In genomic region chr11:94136656-94137055, GRCm38 (mm10) we compare ENCODE assay signal across 12 mouse cellular contexts.
DNase-seq lines count a peak whose midpoint lies in the region; ATAC-seq lines count a peak whose summit lies in the region.
"Had no signal": no experiment of that assay in that cellular context is flagged by ENCODE, and none has a peak within 500 bp of the region (broad histone marks: within the 10 kb centered on the region; RNA-seq: fewer than 3 reads in every experiment).

No protein-coding gene starts in this region.

- intact Hi-C loops in gastrocnemius, postnatal 36 days (cut with DNase I): no loop called here

- no peak overlapping the region for H3K4me2 ChIP-seq in limb, embryonic 15.5 days
- H3K4me2 ChIP-seq: embryonic facial prominence, embryonic 13.5 days; hindbrain, embryonic 14.5 days; liver, embryonic 15.5 days had no signal

- H3K27me3 ChIP-seq in limb, embryonic 15.5 days: no peaks in the 10 kb centered on the region
- H3K27me3 ChIP-seq: embryonic facial prominence, embryonic 13.5 days; liver, embryonic 15.5 days had no signal

- no peaks in the 10 kb centered on the region for H3K9me3 ChIP-seq in limb, embryonic 15.5 days
- H3K9me3 ChIP-seq: embryonic facial prominence, embryonic 13.5 days; liver, embryonic 15.5 days had no signal

- peak; percentile 63 to 67 for DNase-seq in cerebellum, postnatal 10 days
- no peak for DNase-seq in cerebellum, adult 18-20 months
- peak; percentile 82 for DNase-seq in lung, postnatal 10 days
- no peak for DNase-seq in lung, postnatal 14 days
- peak; percentile 74 to 82 for DNase-seq in gastrocnemius, postnatal 36 days
- DNase-seq in left cerebral cortex, adult 18-20 months (ENCODE audit: low spot score in 2 of 2): no peak
- no peak for DNase-seq in frontal cortex, postnatal 25 days (ENCODE audit: low spot score in 2 of 2)
- DNase-seq: right cerebral cortex, adult 18-20 months had no signal

- H3K4me1 ChIP-seq in limb, embryonic 15.5 days: peaks cover 61% of the 10 kb centered on the region

- H3K36me3 ChIP-seq in limb, embryonic 15.5 days: no peaks in the 10 kb centered on the region
- H3K36me3 ChIP-seq: embryonic facial prominence, embryonic 13.5 days; liver, embryonic 15.5 days had no signal

- ATAC-seq in limb, embryonic 15.5 days (ENCODE audit: insufficient number of reproducible peaks, low FRiP score, low TSS enrichment, low read depth): 0 out of 2 replicates have a peak, but pooled peaks have one; percentile 1

- H3K27ac ChIP-seq in limb, embryonic 15.5 days: peak overlapping the region; percentile 85; the same call in 1 of the 2 replicates
- H3K27ac ChIP-seq: hindbrain, embryonic 14.5 days; liver, embryonic 15.5 days had no signal

- H3K9ac ChIP-seq in limb, embryonic 15.5 days: no peak overlapping the region
- H3K9ac ChIP-seq: embryonic facial prominence, embryonic 13.5 days; hindbrain, embryonic 14.5 days; liver, embryonic 15.5 days had no signal

- WGBS in limb, embryonic 15.5 days: 41% methylated on average over 7 of the region's 7 CpGs

- H3K4me3 ChIP-seq in limb, embryonic 15.5 days: no peak overlapping the region
- H3K4me3 ChIP-seq: embryonic facial prominence, embryonic 13.5 days; liver, embryonic 15.5 days had no signal

Comparison
In these comparisons a context has a peak if more than half of its experiments do, and no peak if none do; other contexts are left out.
1. DNase-seq: peak in cerebellum, postnatal 10 days (2 of 2), lung, postnatal 10 days (single experiment) and gastrocnemius, postnatal 36 days (2 of 2); none in cerebellum, adult 18-20 months (0 of 2), lung, postnatal 14 days (single experiment), left cerebral cortex, adult 18-20 months (0 of 2) and frontal cortex, postnatal 25 days (0 of 2).